Mouse (Mus musculus) 3T3-L1 (cell line): Measurements from ENCODE around the gene Lrrc74b.
A peak's percentile ranks its signal among the peaks of the same experiment; 100 is the strongest.
"Not testable (repeated sequence)": the region's sequence is repeated elsewhere in the genome, so short reads cannot be mapped to it uniquely, and the experiment has no call there.

Experiments used
- DNase-seq: peaks from one replicate; pipeline ENCODE4 v3.0.0-alpha.2; 2015; ENCODE audit warnings: low read depth, low spot score

Gene Lrrc74b

GRCm38 (mm10) chr16:17561128-17561750 lies at the start of gene Lrrc74b:
Lrrc74b (minus strand) TSS chr16:17561247.
- no peak for DNase-seq

GRCm38 (mm10) chr16:17605684-17606083 lies 44.6 kb upstream of the Lrrc74b start:
- no peak for DNase-seq

GRCm38 (mm10) chr16:17604941-17605340 lies 43.9 kb upstream of the Lrrc74b start:
- DNase-seq = no peak

- DNase-seq = peak; percentile 16
These were observed 40.0 kb upstream of the Lrrc74b start for GRCm38 (mm10) chr16:17600944-17601562.

- no peak for DNase-seq
These were observed 29.7 kb upstream of the Lrrc74b start for GRCm38 (mm10) chr16:17590731-17591130.

GRCm38 (mm10) chr16:17584555-17584954 lies 23.5 kb upstream of the Lrrc74b start:
- DNase-seq = no peak

GRCm38 (mm10) chr16:17583064-17583463 lies 22.0 kb upstream of the Lrrc74b start, which contains the start of gene Slc7a4:
Slc7a4 (minus strand) TSS chr16:17583214.
- peak; percentile 65 for DNase-seq

GRCm38 (mm10) chr16:17576825-17577215 lies 15.8 kb upstream of the Lrrc74b start:
- DNase-seq = no peak

- DNase-seq = no peak
These were observed 15.1 kb upstream of the Lrrc74b start for GRCm38 (mm10) chr16:17575870-17576824.

GRCm38 (mm10) chr16:17566186-17566585 lies 5.1 kb upstream of the Lrrc74b start:
- DNase-seq = no peak

GRCm38 (mm10) chr16:17564771-17565170 lies 3.7 kb upstream of the Lrrc74b start:
- DNase-seq = no peak

GRCm38 (mm10) chr16:17564221-17564620 lies 3.2 kb upstream of the Lrrc74b start:
- peak; percentile 73 for DNase-seq

- no peak for DNase-seq
These were observed 2.5 kb upstream of the Lrrc74b start for GRCm38 (mm10) chr16:17563580-17563979.

- DNase-seq = peak; percentile 75
These were observed 733 bp upstream of the Lrrc74b start, which contains the start of gene P2rx6 for GRCm38 (mm10) chr16:17561751-17562208. P2rx6 (plus strand) TSS chr16:17561885.

GRCm38 (mm10) chr16:17559396-17560027 lies 1.5 kb downstream of the Lrrc74b start:
- DNase-seq = no peak

GRCm38 (mm10) chr16:17558811-17559210 lies 2.2 kb downstream of the Lrrc74b start:
- no peak for DNase-seq

GRCm38 (mm10) chr16:17557947-17558480 lies 3.0 kb downstream of the Lrrc74b start:
- peak; percentile 80 for DNase-seq

- no peak for DNase-seq
These were observed 4.1 kb downstream of the Lrrc74b start for GRCm38 (mm10) chr16:17556907-17557306.

- DNase-seq = no peak
These were observed 4.9 kb downstream of the Lrrc74b start for GRCm38 (mm10) chr16:17556180-17556579.

GRCm38 (mm10) chr16:17554702-17555101 lies 6.3 kb downstream of the Lrrc74b start:
- DNase-seq = not testable (repeated sequence)
